Mouse (Mus musculus) left cerebral cortex, adult 18-20 months (tissue): ENCODE results near the gene Ublcp1. TPM values are rescaled to one million over a fixed set of nuclear protein-coding genes. Genes with fewer than 3 reads are reported as not detected.

ENCODE experiments used
- DNase-seq, 2 experiments: peaks; one replicate each; pipeline ENCODE4 v3.0.0; 2021 to 2022; ENCODE audit warnings: low spot score in 2 of 2, mixed read lengths in 1 of 2
- microRNA-seq, 2 experiments: library from miRNA; unstranded; fragments of <30 nt; microRNA quantifications; one replicate each; pipeline ENCODE4 v1.2.0; 2021
- total RNA-seq, 2 experiments: library from RNA; stranded (reverse); gene quantifications; 2 replicates each; pipeline ENCODE4 v1.2.3; 2021

Gene Ublcp1
- total RNA-seq, 2 experiments from 2014 or later = 53.9 to 54.6 TPM

- DNase-seq = no peak
Measured at GRCm38 (mm10) chr11:44423955-44424354, 46.3 kb downstream of the Ublcp1 start.

GRCm38 (mm10) chr11:44423261-44423660 lies 47.0 kb downstream of the Ublcp1 start:
- DNase-seq = no peak

- DNase-seq = no peak
Measured at GRCm38 (mm10) chr11:44422337-44423111, 47.8 kb downstream of the Ublcp1 start.

GRCm38 (mm10) chr11:44417403-44417802 lies 52.9 kb downstream of the Ublcp1 start:
- no peak for DNase-seq

GRCm38 (mm10) chr11:44414605-44415004 lies 55.7 kb downstream of the Ublcp1 start:
- no peak for DNase-seq

GRCm38 (mm10) chr11:44413371-44413770 lies 56.9 kb downstream of the Ublcp1 start:
- DNase-seq = no peak

- DNase-seq = no peak
Measured at GRCm38 (mm10) chr11:44412276-44412675, 58.0 kb downstream of the Ublcp1 start.

GRCm38 (mm10) chr11:44410413-44410812 lies 59.9 kb downstream of the Ublcp1 start:
- DNase-seq = no peak

- DNase-seq = no peak
Measured at GRCm38 (mm10) chr11:44408626-44409025, 61.7 kb downstream of the Ublcp1 start.

- DNase-seq = no peak
Measured at GRCm38 (mm10) chr11:44406457-44406856, 63.8 kb downstream of the Ublcp1 start.

- DNase-seq = no peak
Measured at GRCm38 (mm10) chr11:44405961-44406360, 64.3 kb downstream of the Ublcp1 start.

GRCm38 (mm10) chr11:44405113-44405512 lies 65.2 kb downstream of the Ublcp1 start:
- no peak for DNase-seq

Small RNA genes within 50 kb of the gene (microRNA-seq; reads per million reads assigned to microRNA genes)
- gene Gm22121 = 0 reads per million in 2 experiments

Other genes starting within 250 kb of the Ublcp1 start
- not detected for gene Il12b, start 70.4 kb downstream of the Ublcp1 start, total RNA-seq
- gene Rnf145, start 48.5 kb upstream of the Ublcp1 start, total RNA-seq = 10 to 100 TPM; 92.1 to 93.9 TPM
- gene Ebf1, start 146.8 kb upstream of the Ublcp1 start, total RNA-seq = 1 to 10 TPM; 3.6 to 4.7 TPM